Mouse (Mus musculus): ENCODE results near the gene Abhd6. TPM values are rescaled to one million over a fixed set of nuclear protein-coding genes. Genes with fewer than 3 reads are reported as not detected.

Gene Abhd6
- total and polyA plus RNA-seq, 3 experiments: not detected

GRCm38 (mm10) chr14:8038791-8039448 is 36.2 kb downstream of the Abhd6 start:
- Histone ChIP-seq H3K36me3 (ENCODE audit: control insufficient read depth in 1 of 2, insufficient read depth in 2 of 2, low read length in 2 of 2) (no peaks in the 10 kb centered on the region), H3K9me3 (replicated peaks; ENCODE audit: insufficient read depth, low read length) (no peaks in the 10 kb centered on the region)

GRCm38 (mm10) chr14:8040179-8040578 is 37.5 kb downstream of the Abhd6 start:
- Histone ChIP-seq H3K27me3 (ENCODE audit: control insufficient read depth in 1 of 2, insufficient read depth in 2 of 2, low read length in 2 of 2) (no peaks in the 10 kb centered on the region), H3K4me3 (ENCODE audit: control insufficient read depth in 1 of 2, insufficient read depth in 1 of 2, low read depth in 2 of 2, low read length in 2 of 2) (no peak overlapping the region), H3K79me2 (ENCODE audit: control insufficient read depth, insufficient read depth, low read length, poor library complexity) (no peaks in the 10 kb centered on the region), H3K27ac (ENCODE audit: control insufficient read depth, low read depth, low read length) (no peak overlapping the region), H3K36me3 (ENCODE audit: control insufficient read depth in 1 of 2, insufficient read depth in 2 of 2, low read length in 2 of 2) (no peaks in the 10 kb centered on the region), H3K4me1 (ENCODE audit: control insufficient read depth in 1 of 2, insufficient read depth in 2 of 2, low read length in 2 of 2) (no peaks in the 10 kb centered on the region), H3K9me3 (replicated peaks; ENCODE audit: insufficient read depth, low read length) (no peaks in the 10 kb centered on the region), H3K9ac (ENCODE audit: control insufficient read depth, low read depth, low read length, poor library complexity, severe bottlenecking) (no peak overlapping the region)
- TF ChIP-seq MAX (IDR thresholded peaks at IDR 0.05; ENCODE audit: low read length): no peak
- TF ChIP-seq ZC3H11A (IDR thresholded peaks at IDR 0.05; ENCODE audit: low read depth, low read length): no peak
- no peak for TF ChIP-seq RCOR1 (IDR thresholded peaks at IDR 0.05; ENCODE audit: low read depth, low read length)
- no peak for TF ChIP-seq USF1 (IDR thresholded peaks at IDR 0.05; ENCODE audit: low read depth, low read length)
- DNase-seq (ENCODE audit: low read depth, low spot score): no peak

More at GRCm38 (mm10) chr14:8038791-8039448, 36.2 kb downstream of the Abhd6 start:
- no peak overlapping the region for H3K4me3 ChIP-seq (ENCODE audit: control insufficient read depth in 1 of 2, insufficient read depth in 1 of 2, low read depth in 2 of 2, low read length in 2 of 2)
- DNase-seq (ENCODE audit: low read depth, low spot score): no peak
- H3K9ac ChIP-seq (ENCODE audit: control insufficient read depth, low read depth, low read length, poor library complexity, severe bottlenecking): no peak overlapping the region
- no peaks in the 10 kb centered on the region for H3K27me3 ChIP-seq (ENCODE audit: control insufficient read depth in 1 of 2, insufficient read depth in 2 of 2, low read length in 2 of 2)
- H3K79me2 ChIP-seq (ENCODE audit: control insufficient read depth, insufficient read depth, low read length, poor library complexity): no peaks in the 10 kb centered on the region
- H3K27ac ChIP-seq (ENCODE audit: control insufficient read depth, low read depth, low read length): no peak overlapping the region
- no peaks in the 10 kb centered on the region for H3K4me1 ChIP-seq (ENCODE audit: control insufficient read depth in 1 of 2, insufficient read depth in 2 of 2, low read length in 2 of 2)
- no peak for TF ChIP-seq ZMIZ1 (IDR thresholded peaks at IDR 0.05; ENCODE audit: low read depth, low read length)
- TF ChIP-seq NRF1 (IDR thresholded peaks at IDR 0.05; ENCODE audit: insufficient read depth, low read depth, low read length, poor library complexity, severe bottlenecking): no peak
- TF ChIP-seq CHD2 (IDR thresholded peaks at IDR 0.05; ENCODE audit: low read length): no peak
- no peak for TF ChIP-seq POLR2AphosphoS2 (IDR thresholded peaks at IDR 0.05; ENCODE audit: low read length)
- TF ChIP-seq MAZ (IDR thresholded peaks at IDR 0.05; ENCODE audit: low read depth, low read length): no peak
- TF ChIP-seq ELF1 (IDR thresholded peaks at IDR 0.05; ENCODE audit: low read depth, low read length): no peak

GRCm38 (mm10) chr14:8040911-8041678 is 38.4 kb downstream of the Abhd6 start:
- Histone ChIP-seq H3K9me3 (replicated peaks; ENCODE audit: insufficient read depth, low read length) (no peaks in the 10 kb centered on the region), H3K79me2 (ENCODE audit: control insufficient read depth, insufficient read depth, low read length, poor library complexity) (no peaks in the 10 kb centered on the region), H3K4me3 (ENCODE audit: control insufficient read depth in 1 of 2, insufficient read depth in 1 of 2, low read depth in 2 of 2, low read length in 2 of 2) (no peak overlapping the region), H3K27ac (ENCODE audit: control insufficient read depth, low read depth, low read length) (no peak overlapping the region), H3K27me3 (ENCODE audit: control insufficient read depth in 1 of 2, insufficient read depth in 2 of 2, low read length in 2 of 2) (no peaks in the 10 kb centered on the region), H3K4me1 (ENCODE audit: control insufficient read depth in 1 of 2, insufficient read depth in 2 of 2, low read length in 2 of 2) (no peaks in the 10 kb centered on the region), H3K9ac (ENCODE audit: control insufficient read depth, low read depth, low read length, poor library complexity, severe bottlenecking) (no peak overlapping the region), H3K36me3 (ENCODE audit: control insufficient read depth in 1 of 2, insufficient read depth in 2 of 2, low read length in 2 of 2) (no peaks in the 10 kb centered on the region)
- no peak for DNase-seq (ENCODE audit: low read depth, low spot score)
- TF ChIP-seq TCF12 (IDR thresholded peaks at IDR 0.05; ENCODE audit: low read depth, low read length) (no peak), MYB (IDR thresholded peaks at IDR 0.05; ENCODE audit: low read depth, low read length) (no peak)
